Mouse (Mus musculus) liver, embryonic 11.5 days (tissue): ENCODE data around the gene B3galnt2. TPM values are rescaled to one million over a fixed set of nuclear protein-coding genes. Genes with fewer than 3 reads are reported as not detected.
"Not testable (repeated sequence)": the region's sequence is repeated elsewhere in the genome, so short reads cannot be mapped to it uniquely, and the experiment has no call there.

Experiments used
- ATAC-seq: fragments of 200-750 bp; cut with Nextera tagmentation; replicated peaks from 2 replicates; pipeline ENCODE4 v1.8.0; 2017; ENCODE audit warnings: moderate number of reproducible peaks, mild to moderate bottlenecking, moderate TSS enrichment, moderate library complexity; ENCODE audit not compliant: low FRiP score
- DNase-seq: peaks from one replicate; pipeline ENCODE4 v3.0.0-alpha.2; 2017; ENCODE audit warnings: low spot score
- H3K27ac ChIP-seq: fragments of 300-500 bp; sonication (generic); 2 replicates; pipeline ENCODE4 v1.5.1; 2014; ENCODE audit warnings: mild to moderate bottlenecking, low read depth, low read length, control low read depth
- H3K27me3 ChIP-seq: fragments of 300-500 bp; sonication (generic); replicated peaks from 2 replicates; pipeline ENCODE4 v1.6.1; 2014; ENCODE audit warnings: low read length, mixed read lengths; ENCODE audit not compliant: control insufficient read depth, insufficient read depth
- H3K36me3 ChIP-seq: fragments of 300-500 bp; sonication (generic); 2 replicates; pipeline ENCODE4 v1.6.1; 2014; ENCODE audit warnings: mild to moderate bottlenecking, low read length, moderate library complexity, mixed read lengths; ENCODE audit not compliant: control insufficient read depth, insufficient read depth
- H3K4me1 ChIP-seq: fragments of 300-500 bp; sonication (generic); replicated peaks from 2 replicates; pipeline ENCODE4 v1.6.1; 2014; ENCODE audit warnings: low read length, mixed read lengths; ENCODE audit not compliant: control insufficient read depth, insufficient read depth
- H3K4me2 ChIP-seq: fragments of 300-500 bp; sonication (generic); 2 replicates; pipeline ENCODE4 v1.6.1; 2014; ENCODE audit warnings: mild to moderate bottlenecking, control low read depth, moderate library complexity
- H3K4me3 ChIP-seq: fragments of 300-500 bp; sonication (generic); 2 replicates; pipeline ENCODE4 v1.5.1; 2014; ENCODE audit warnings: low read depth, low read length, control low read depth
- H3K9ac ChIP-seq: fragments of 300-500 bp; sonication (generic); 2 replicates; pipeline ENCODE4 v1.6.1; 2014; ENCODE audit warnings: low read depth, low read length, control low read depth
- H3K9me3 ChIP-seq: fragments of 300-500 bp; sonication (generic); 2 replicates; pipeline ENCODE4 v1.6.1; 2016; ENCODE audit warnings: low read length, inconsistent platforms, mixed read lengths; ENCODE audit not compliant: control insufficient read depth
- WGBS: fragments of 180-500 bp; shearing (Covaris S2); extraction: QIAGEN DNeasy Blood & Tissue Kit; methylation state at CpG from one replicate; pipeline ENCODE4 v1.1.7; 2014; 5-methylcytosine and 5-hydroxymethylcytosine counted together
- polyA plus RNA-seq: library from polyadenylated mRNA; unstranded; fragments of >200 nt; fragmentation: Nextera tagmentation; extraction: Ambion mirVana; gene quantifications from 2 replicates; pipeline ENCODE4 v1.2.1, GENCODE M21; 2014

B3galnt2 gene
- polyA plus RNA-seq, 1 experiment from 2014 or later, result 62.7 TPM

DNA sequence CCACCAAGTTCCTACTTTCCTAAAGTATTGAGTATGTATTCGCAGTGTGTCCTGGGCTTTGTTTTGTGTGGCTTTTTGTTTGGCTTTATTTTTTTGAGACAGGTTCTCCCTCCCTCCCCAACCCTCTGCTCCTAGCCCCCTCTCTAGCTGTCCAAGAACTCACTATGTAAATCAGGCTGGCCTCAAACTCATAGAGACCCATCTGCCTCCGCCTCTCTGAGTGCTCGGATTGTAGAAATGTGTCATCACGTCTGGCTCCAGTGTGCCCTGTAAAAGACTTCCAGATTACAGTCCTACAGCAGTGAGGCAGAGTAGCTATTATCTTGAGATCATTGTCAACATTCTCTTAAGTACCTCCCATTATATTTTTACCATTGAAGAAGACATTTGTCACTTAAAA lies 6.8 kb downstream of the B3galnt2 start:
- Histone ChIP-seq H3K36me3 (no peaks in the 10 kb centered on the region; the same call in 1 of the 2 replicates), H3K9ac (no peak overlapping the region), H3K27ac (no peak overlapping the region), H3K9me3 (no peaks in the 10 kb centered on the region), H3K4me1 (peaks cover 18% of the 10 kb centered on the region), H3K4me2 (no peak overlapping the region), H3K27me3 (no peaks in the 10 kb centered on the region), H3K4me3 (no peak overlapping the region)
- ATAC-seq, result no peak
- 80% methylated on average over 4 of the region's 4 CpGs for WGBS
- no peak for DNase-seq

DNA sequence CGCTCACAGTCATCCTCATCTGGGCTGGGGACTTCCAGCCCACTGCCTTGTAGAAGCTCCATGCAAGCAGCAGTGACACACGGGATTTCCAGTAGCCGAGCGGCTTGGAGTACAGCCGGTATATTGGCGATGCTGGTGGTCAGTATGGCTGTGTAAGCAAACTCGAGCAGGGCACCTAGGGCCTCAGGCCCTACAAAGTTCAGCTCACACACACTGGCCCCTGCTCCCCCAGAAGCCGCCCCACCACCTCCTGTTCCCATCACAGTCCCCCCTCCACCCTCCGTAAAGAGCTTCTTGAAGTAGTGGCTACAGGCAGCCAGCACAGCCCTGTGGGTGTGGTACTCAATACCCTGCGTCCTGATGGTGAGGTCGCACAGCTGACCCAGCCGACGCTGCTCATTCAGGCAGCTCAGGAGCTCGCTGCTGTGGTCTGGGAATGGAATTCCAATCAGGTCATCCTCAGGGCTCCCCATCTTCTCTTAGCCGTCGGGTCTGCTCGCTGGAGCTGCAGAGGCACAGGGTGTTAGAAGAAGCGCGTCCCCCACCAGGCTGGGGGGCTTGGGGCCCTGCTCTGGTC lies 11.2 kb downstream of the B3galnt2 start:
- no peak overlapping the region for H3K27ac ChIP-seq
- ATAC-seq (no peak; the same call in 1 of the 2 replicates), DNase-seq (no peak)
- H3K9ac ChIP-seq, result no peak overlapping the region
- H3K9me3 ChIP-seq, result no peaks in the 10 kb centered on the region
- 68% methylated on average over 19 of the region's 19 CpGs for WGBS
- H3K27me3 ChIP-seq, result no peaks in the 10 kb centered on the region
- H3K36me3 ChIP-seq, result no peaks in the 10 kb centered on the region; the same call in 1 of the 2 replicates
- peaks cover 16% of the 10 kb centered on the region for H3K4me1 ChIP-seq
- no peak overlapping the region for H3K4me2 ChIP-seq
- H3K4me3 ChIP-seq, result no peak overlapping the region

DNA sequence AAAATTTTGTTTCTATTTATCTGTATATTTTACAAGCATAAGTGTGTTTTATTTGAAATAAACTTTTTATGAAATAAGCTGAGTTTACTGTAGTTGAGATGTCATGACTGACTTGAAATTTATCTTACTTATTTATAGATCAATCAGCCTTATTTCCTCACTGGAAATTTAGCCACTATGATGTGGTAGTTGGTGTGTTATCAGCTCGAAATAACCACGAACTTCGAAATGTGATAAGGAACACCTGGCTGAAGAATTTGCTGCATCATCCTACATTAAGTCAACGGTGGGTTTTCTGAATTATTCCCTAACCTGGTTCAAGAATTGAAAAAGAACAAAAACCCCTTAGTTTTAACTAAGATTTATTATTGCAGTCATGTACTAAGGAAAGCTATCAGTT lies 11.9 kb downstream of the B3galnt2 start:
- DNase-seq (no peak), ATAC-seq (no peak)
- Histone ChIP-seq H3K4me1 (peaks cover 16% of the 10 kb centered on the region), H3K9me3 (no peaks in the 10 kb centered on the region), H3K9ac (no peak overlapping the region), H3K27ac (no peak overlapping the region), H3K27me3 (no peaks in the 10 kb centered on the region), H3K36me3 (no peaks in the 10 kb centered on the region; the same call in 1 of the 2 replicates), H3K4me3 (no peak overlapping the region), H3K4me2 (no peak overlapping the region)
- 42% methylated on average over 4 of the region's 4 CpGs for WGBS

DNA sequence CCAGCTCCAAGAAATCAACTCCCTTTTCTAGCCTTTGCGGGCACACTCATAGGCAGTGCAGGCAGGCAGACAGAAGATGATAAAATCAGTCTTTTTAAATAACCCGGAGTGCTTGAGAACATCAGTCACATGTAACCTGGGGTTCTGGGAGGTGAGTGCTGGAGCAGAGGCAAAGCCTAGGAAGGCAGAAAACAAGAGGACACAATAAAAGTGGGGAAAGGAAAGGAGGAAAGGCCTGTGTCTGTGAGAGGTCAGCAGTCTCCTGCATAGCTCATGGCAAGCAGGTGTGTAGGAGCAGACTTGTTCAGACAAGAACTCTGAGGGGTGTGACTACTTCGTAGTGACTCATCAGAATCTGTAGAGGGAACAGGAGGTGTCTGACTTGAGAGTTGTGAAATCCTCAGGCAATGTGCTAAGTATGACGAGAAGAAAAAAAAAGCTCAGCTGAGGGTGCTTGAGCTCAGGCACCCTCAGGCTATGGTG lies 14.4 kb downstream of the B3galnt2 start:
- Histone ChIP-seq H3K36me3 (peaks cover 2% of the 10 kb centered on the region; the same call in 1 of the 2 replicates), H3K9me3 (no peaks in the 10 kb centered on the region), H3K27ac (peak overlapping the region; percentile 63), H3K4me2 (no peak overlapping the region), H3K9ac (no peak overlapping the region), H3K4me1 (peaks cover 16% of the 10 kb centered on the region), H3K4me3 (no peak overlapping the region), H3K27me3 (no peaks in the 10 kb centered on the region)
- DNase-seq (peak; percentile 32), ATAC-seq (peak; percentile 91)
- WGBS, result 57% methylated on average over 4 of the region's 4 CpGs

DNA sequence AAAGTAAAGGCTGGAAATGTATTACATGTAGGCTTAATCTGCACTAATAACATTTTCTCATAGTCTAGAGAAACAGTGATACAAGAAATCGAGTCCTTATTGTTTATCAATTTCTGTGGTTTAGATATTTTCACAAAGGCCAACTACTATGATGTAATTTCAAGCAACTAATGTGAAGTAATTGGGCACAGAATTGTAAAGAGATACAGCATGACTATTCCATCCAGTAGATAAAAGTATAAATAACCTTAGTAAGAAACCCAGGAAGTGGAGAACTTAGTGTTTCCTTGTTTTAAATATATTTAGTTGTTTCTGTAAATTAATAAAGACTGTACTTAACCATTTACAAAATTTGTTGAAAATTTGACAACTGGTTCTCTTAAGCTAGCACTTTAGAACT lies 15.5 kb downstream of the B3galnt2 start:
- no peak for ATAC-seq
- Histone ChIP-seq H3K27ac (no peak overlapping the region), H3K4me2 (no peak overlapping the region), H3K36me3 (peaks cover 2% of the 10 kb centered on the region; the same call in 1 of the 2 replicates), H3K27me3 (no peaks in the 10 kb centered on the region), H3K4me1 (peaks cover 16% of the 10 kb centered on the region), H3K4me3 (no peak overlapping the region), H3K9ac (no peak overlapping the region), H3K9me3 (no peaks in the 10 kb centered on the region)
- WGBS, result 69% methylated on average over 1 of the region's 1 CpGs
- no peak for DNase-seq

DNA sequence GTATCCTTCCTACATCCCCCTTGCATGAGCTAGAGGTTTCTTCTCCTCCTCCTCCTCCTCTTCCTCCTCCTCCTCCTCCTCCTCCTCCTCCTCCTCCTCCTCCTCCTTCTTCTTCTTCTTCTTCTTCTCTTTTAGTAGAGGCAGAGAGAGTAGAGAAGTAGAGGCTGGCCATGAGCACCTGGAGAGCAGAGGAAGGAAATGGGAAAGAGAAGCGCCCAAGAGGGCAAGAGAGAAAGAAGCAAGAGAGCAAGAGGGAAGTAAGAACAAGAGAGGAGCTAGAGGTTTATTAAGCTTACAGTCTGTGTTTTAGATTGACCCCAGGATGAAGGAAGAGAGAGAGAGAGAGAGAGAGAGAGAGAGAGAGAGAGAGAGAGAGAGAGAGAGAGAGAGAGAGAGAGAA lies 27.6 kb downstream of the B3galnt2 start:
- H3K9ac ChIP-seq, H3K9me3 ChIP-seq, H3K36me3 ChIP-seq, H3K4me3 ChIP-seq, H3K27ac ChIP-seq, H3K27me3 ChIP-seq, H3K4me2 ChIP-seq, DNase-seq, ATAC-seq, H3K4me1 ChIP-seq: not testable (repeated sequence)
- WGBS, result 76% methylated on average over 1 of the region's 1 CpGs

DNA sequence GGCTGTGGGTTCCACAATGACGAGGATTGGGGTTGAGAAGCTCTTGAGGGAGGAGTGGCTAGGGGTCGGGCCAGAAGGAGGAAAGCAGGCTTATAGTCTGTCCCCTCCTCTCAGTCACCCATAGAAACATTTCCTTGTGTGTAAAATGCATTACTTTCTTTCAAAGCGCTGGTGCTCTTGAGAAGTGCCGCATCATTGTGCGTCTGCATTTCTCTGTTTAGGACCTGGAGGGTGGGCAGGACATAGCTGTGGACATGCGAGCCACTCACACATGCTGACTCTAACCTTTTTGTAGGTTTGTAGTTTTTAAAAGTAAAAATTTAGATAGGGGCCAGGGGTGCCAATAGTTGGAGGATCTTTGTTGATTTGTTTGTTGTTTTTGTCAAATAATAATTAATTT lies 29.3 kb downstream of the B3galnt2 start:
- ATAC-seq, result peak; percentile 51; the same call in 1 of the 2 replicates

DNA sequence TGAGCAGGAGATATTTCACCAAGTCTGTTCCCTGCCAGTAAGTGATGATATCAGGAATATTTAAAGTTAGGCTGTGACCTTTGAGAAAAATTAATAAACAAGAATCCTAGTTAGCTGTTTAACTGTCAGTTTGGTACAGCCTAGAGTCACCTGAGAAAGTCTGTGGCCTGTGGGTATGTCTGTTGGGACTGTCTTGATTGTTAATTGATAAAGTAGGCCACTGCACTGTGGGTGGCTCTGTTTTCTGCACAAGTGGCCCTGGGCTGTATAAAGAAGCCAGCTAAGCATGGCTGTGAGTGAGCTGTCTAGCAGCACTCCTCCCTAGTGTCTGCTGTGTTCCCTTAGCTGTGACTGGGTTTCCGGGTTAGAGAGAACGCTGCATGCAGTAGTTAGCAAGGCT lies 34.9 kb downstream of the B3galnt2 start:
- no peaks in the 10 kb centered on the region for H3K27me3 ChIP-seq
- no peaks in the 10 kb centered on the region for H3K4me1 ChIP-seq
- H3K9me3 ChIP-seq, result no peaks in the 10 kb centered on the region
- H3K36me3 ChIP-seq, result peaks cover 8% of the 10 kb centered on the region; the same call in 1 of the 2 replicates
- no peak overlapping the region for H3K4me2 ChIP-seq
- H3K9ac ChIP-seq, result no peak overlapping the region
- H3K27ac ChIP-seq, result no peak overlapping the region
- ATAC-seq (no peak), DNase-seq (no peak)
- WGBS, result 91% methylated on average over 2 of the region's 2 CpGs
- no peak overlapping the region for H3K4me3 ChIP-seq

More for the DNA sequence above, 29.3 kb downstream of the B3galnt2 start:
- Histone ChIP-seq H3K9ac (no peak overlapping the region), H3K27ac (no peak overlapping the region), H3K4me1 (no peaks in the 10 kb centered on the region), H3K36me3 (peaks cover 8% of the 10 kb centered on the region), H3K9me3 (no peaks in the 10 kb centered on the region), H3K27me3 (no peaks in the 10 kb centered on the region), H3K4me2 (no peak overlapping the region), H3K4me3 (no peak overlapping the region)
- no peak for DNase-seq
- WGBS, result 79% methylated on average over 6 of the region's 6 CpGs

DNA sequence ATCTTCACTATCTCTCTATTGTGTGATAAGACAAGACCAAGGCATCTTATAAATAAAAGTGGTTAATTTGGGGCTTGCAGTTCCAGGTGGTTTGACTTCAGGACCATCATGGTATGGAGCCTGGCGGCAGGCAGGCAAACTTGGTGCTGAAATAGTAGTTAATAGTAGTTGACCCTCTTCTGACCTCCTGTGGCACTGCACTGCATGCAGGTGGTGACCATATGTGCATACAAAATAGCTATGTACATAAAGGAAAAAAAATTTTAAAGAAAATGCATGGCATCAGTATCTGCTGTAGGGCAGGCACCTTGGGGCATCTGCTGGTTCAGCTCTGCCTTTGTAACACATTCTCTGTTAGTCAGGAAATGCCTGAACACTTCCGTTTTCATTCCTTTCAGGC lies 36.1 kb downstream of the B3galnt2 start:
- peaks cover 16% of the 10 kb centered on the region; the same call in 1 of the 2 replicates for H3K36me3 ChIP-seq
- no peak overlapping the region for H3K4me2 ChIP-seq
- H3K27ac ChIP-seq, result no peak overlapping the region
- H3K27me3 ChIP-seq, result no peaks in the 10 kb centered on the region
- ATAC-seq (no peak), DNase-seq (no peak)
- H3K4me3 ChIP-seq, result no peak overlapping the region
- H3K9me3 ChIP-seq, result no peaks in the 10 kb centered on the region
- H3K9ac ChIP-seq, result no peak overlapping the region
- 76% methylated on average over 2 of the region's 2 CpGs for WGBS
- no peaks in the 10 kb centered on the region for H3K4me1 ChIP-seq
